Mouse (Mus musculus): ENCODE measurements around the gene Rab7b.

DNA sequence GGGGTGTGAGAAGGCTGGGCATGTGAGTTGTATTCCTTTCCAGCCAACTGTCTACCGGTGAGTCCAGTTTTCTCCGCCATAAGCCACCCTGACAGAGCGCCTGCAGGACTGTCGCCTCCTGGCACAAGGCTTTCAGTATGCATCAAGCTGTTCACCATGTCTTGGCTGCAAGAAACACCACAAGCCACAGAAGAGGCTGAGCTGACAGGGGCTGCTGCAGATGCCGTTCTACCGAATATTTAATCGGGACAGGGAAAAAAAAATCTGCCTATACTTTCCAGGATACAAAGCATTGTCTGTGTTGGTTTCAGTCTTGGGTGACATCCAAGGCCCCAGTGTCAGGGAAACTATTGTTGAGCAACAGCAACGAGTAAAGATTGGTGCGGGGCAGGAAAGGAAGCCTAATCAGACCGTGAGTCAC is 63.4 kb downstream of the Rab7b start:
- TF ChIP-seq CTCF (IDR thresholded peaks at IDR 0.05; ENCODE audit: insufficient read depth, low read length) (no peak), POLR2A (IDR thresholded peaks at IDR 0.05; ENCODE audit: borderline replicate concordance, extremely low read depth, low read depth, low read length) (no peak)
